Mouse (Mus musculus) intestine, embryonic 15.5 days (tissue): ENCODE measurements around the gene Gm20388. TPM values are rescaled to one million over a fixed set of nuclear protein-coding genes. Genes with fewer than 3 reads are reported as not detected.

Source experiments
- ATAC-seq: fragments of 200-750 bp; cut with Nextera tagmentation; 2 replicates; pipeline ENCODE4 v1.8.0; 2017; ENCODE audit warnings: moderate TSS enrichment, moderate library complexity
- H3K27ac ChIP-seq: fragments of 300-500 bp; sonication (generic); 2 replicates; pipeline ENCODE4 v1.5.1; 2015; ENCODE audit warnings: mild to moderate bottlenecking, inconsistent platforms
- H3K27me3 ChIP-seq: fragments of 300-500 bp; sonication (generic); replicated peaks from 2 replicates; pipeline ENCODE4 v1.6.1; 2015; ENCODE audit warnings: inconsistent platforms
- H3K36me3 ChIP-seq: fragments of 300-500 bp; sonication (generic); 2 replicates; pipeline ENCODE4 v1.6.1; 2015; ENCODE audit warnings: inconsistent platforms
- H3K4me1 ChIP-seq: fragments of 300-500 bp; sonication (generic); replicated peaks from 2 replicates; pipeline ENCODE4 v1.6.1; 2015; ENCODE audit warnings: inconsistent platforms
- H3K4me2 ChIP-seq: fragments of 300-500 bp; sonication (generic); replicated peaks from 2 replicates; pipeline ENCODE4 v1.6.1; 2015; ENCODE audit warnings: mild to moderate bottlenecking, inconsistent platforms
- H3K4me3 ChIP-seq: fragments of 300-500 bp; sonication (generic); replicated peaks from 2 replicates; pipeline ENCODE4 v1.5.1; 2015; ENCODE audit warnings: inconsistent platforms
- H3K9ac ChIP-seq: fragments of 300-500 bp; sonication (generic); 2 replicates; pipeline ENCODE4 v1.6.1; 2015; ENCODE audit warnings: inconsistent platforms
- H3K9me3 ChIP-seq: fragments of 300-500 bp; sonication (generic); 2 replicates; pipeline ENCODE4 v1.6.1; 2016; ENCODE audit warnings: inconsistent platforms
- WGBS: fragments of 180-500 bp; shearing (Covaris S2); methylation state at CpG from one replicate; pipeline ENCODE4 v1.1.7; 2015; 5-methylcytosine and 5-hydroxymethylcytosine counted together
- polyA plus RNA-seq: library from polyadenylated mRNA; unstranded; fragments of >200 nt; fragmentation: Nextera tagmentation; extraction: Ambion mirVana; gene quantifications from 2 replicates; pipeline ENCODE4 v1.2.1, GENCODE M21; 2015

Gm20388 gene
- polyA plus RNA-seq, 1 experiment from 2014 or later: not detected

- WGBS: 61% methylated on average over 4 of the region's 4 CpGs
- ATAC-seq: no peak
- H3K27ac ChIP-seq: no peak overlapping the region
- H3K9me3 ChIP-seq: no peaks in the 10 kb centered on the region
- peaks cover 2% of the 10 kb centered on the region; the same call in 1 of the 2 replicates for H3K36me3 ChIP-seq
- peak overlapping the region; percentile 83 for H3K4me2 ChIP-seq
- H3K9ac ChIP-seq: no peak overlapping the region
- H3K27me3 ChIP-seq: no peaks in the 10 kb centered on the region
- peaks cover 18% of the 10 kb centered on the region for H3K4me1 ChIP-seq
- peak overlapping the region; percentile 60; the same call in 1 of the 2 replicates for H3K4me3 ChIP-seq
Measured at GRCm38 (mm10) chr8:122610209-122610608, 2699.6 kb downstream of the Gm20388 start.

- H3K4me1 ChIP-seq: peaks cover 20% of the 10 kb centered on the region
- H3K9ac ChIP-seq: peak overlapping the region; percentile 65
- no peaks in the 10 kb centered on the region for H3K27me3 ChIP-seq
- H3K4me2 ChIP-seq: peak overlapping the region; percentile 83
- H3K27ac ChIP-seq: peak overlapping the region; percentile 58; the same call in 1 of the 2 replicates
- no peaks in the 10 kb centered on the region for H3K9me3 ChIP-seq
- ATAC-seq: peak; percentile 3
- peak overlapping the region; percentile 60 for H3K4me3 ChIP-seq
- H3K36me3 ChIP-seq: peaks cover 2% of the 10 kb centered on the region; the same call in 1 of the 2 replicates
- 5% methylated on average over 20 of the region's 20 CpGs for WGBS
Measured at GRCm38 (mm10) chr8:122610612-122611277, 2700.1 kb downstream of the Gm20388 start.

GRCm38 (mm10) chr8:122611295-122612133 lies 2700.9 kb downstream of the Gm20388 start, which contains the start of the genes Galns and Trappc2l:
Gene Galns (minus strand): TSS chr8:122611463.
Gene Trappc2l (plus strand): TSS chr8:122611640.
- WGBS: under 1% methylated on average over 47 of the region's 57 CpGs
- Histone ChIP-seq H3K4me3 (peak within 1 kb of the TSS; percentile 60), H3K4me2 (peak within 1 kb of the TSS; percentile 83), H3K36me3 (peaks cover 2% of the 10 kb centered on the region; the same call in 1 of the 2 replicates), H3K9ac (peak within 1 kb of the TSS; percentile 72), H3K27me3 (no peaks in the 10 kb centered on the region), H3K27ac (peak within 1 kb of the TSS; percentile 86), H3K9me3 (no peaks in the 10 kb centered on the region), H3K4me1 (peaks cover 21% of the 10 kb centered on the region)
- ATAC-seq: peak; percentile 98

GRCm38 (mm10) chr8:122616181-122616905 lies 2705.7 kb downstream of the Gm20388 start:
- Histone ChIP-seq H3K4me2 (no peak overlapping the region), H3K36me3 (peaks cover 2% of the 10 kb centered on the region; the same call in 1 of the 2 replicates), H3K4me1 (peaks cover 18% of the 10 kb centered on the region), H3K4me3 (no peak overlapping the region), H3K9ac (no peak overlapping the region), H3K27ac (peak overlapping the region; percentile 33; the same call in 1 of the 2 replicates), H3K9me3 (no peaks in the 10 kb centered on the region), H3K27me3 (no peaks in the 10 kb centered on the region)
- no peak for ATAC-seq
- WGBS: 66% methylated on average over 9 of the region's 9 CpGs

GRCm38 (mm10) chr8:122617947-122618546 lies 2707.4 kb downstream of the Gm20388 start:
- Histone ChIP-seq H3K4me2 (peak overlapping the region; percentile 36; the same call in 1 of the 2 replicates), H3K9me3 (no peaks in the 10 kb centered on the region), H3K36me3 (peaks cover 2% of the 10 kb centered on the region; the same call in 1 of the 2 replicates), H3K27me3 (no peaks in the 10 kb centered on the region), H3K27ac (no peak overlapping the region), H3K4me1 (peaks cover 12% of the 10 kb centered on the region), H3K4me3 (no peak overlapping the region), H3K9ac (no peak overlapping the region)
- peak; percentile 18; the same call in 1 of the 2 replicates for ATAC-seq
- WGBS: 26% methylated on average over 5 of the region's 7 CpGs

GRCm38 (mm10) chr8:122618660-122619378 lies 2708.2 kb downstream of the Gm20388 start:
- Histone ChIP-seq H3K9me3 (no peaks in the 10 kb centered on the region), H3K27me3 (no peaks in the 10 kb centered on the region), H3K4me3 (no peak overlapping the region), H3K36me3 (no peaks in the 10 kb centered on the region), H3K4me1 (peaks cover 12% of the 10 kb centered on the region; the same call in 1 of the 2 replicates), H3K27ac (no peak overlapping the region), H3K9ac (no peak overlapping the region), H3K4me2 (no peak overlapping the region)
- WGBS: 81% methylated on average over 6 of the region's 6 CpGs
- no peak for ATAC-seq

GRCm38 (mm10) chr8:122620446-122620845 lies 2709.8 kb downstream of the Gm20388 start:
- Histone ChIP-seq H3K36me3 (no peaks in the 10 kb centered on the region), H3K9me3 (no peaks in the 10 kb centered on the region), H3K27ac (no peak overlapping the region), H3K4me3 (no peak overlapping the region), H3K4me2 (no peak overlapping the region), H3K27me3 (no peaks in the 10 kb centered on the region), H3K9ac (no peak overlapping the region), H3K4me1 (peaks cover 16% of the 10 kb centered on the region; the same call in 1 of the 2 replicates)
- 27% methylated on average over 5 of the region's 5 CpGs for WGBS
- ATAC-seq: no peak

GRCm38 (mm10) chr8:122622727-122623126 lies 2712.1 kb downstream of the Gm20388 start, which contains the start of gene Pabpn1l:
Gene Pabpn1l (minus strand): TSS chr8:122622739.
- Histone ChIP-seq H3K4me3 (no peak within 1 kb of the TSS), H3K9ac (no peak within 1 kb of the TSS), H3K27ac (no peak within 1 kb of the TSS), H3K36me3 (no peaks in the 10 kb centered on the region), H3K4me2 (no peak within 1 kb of the TSS), H3K27me3 (no peaks in the 10 kb centered on the region), H3K9me3 (no peaks in the 10 kb centered on the region), H3K4me1 (peaks cover 17% of the 10 kb centered on the region; the same call in 1 of the 2 replicates)
- WGBS: 58% methylated on average over 6 of the region's 6 CpGs
- no peak for ATAC-seq

- Histone ChIP-seq H3K9ac (no peak overlapping the region), H3K4me2 (no peak overlapping the region)
- WGBS: 89% methylated on average over 17 of the region's 17 CpGs
Measured at GRCm38 (mm10) chr8:122623844-122624642, 2713.4 kb downstream of the Gm20388 start.

GRCm38 (mm10) chr8:122624653-122625052 lies 2714.0 kb downstream of the Gm20388 start:
- Histone ChIP-seq H3K27me3 (no peaks in the 10 kb centered on the region), H3K36me3 (no peaks in the 10 kb centered on the region), H3K4me1 (0 out of 2 replicates have a peak, but pooled peaks cover 14% of the 10 kb centered on the region), H3K4me2 (no peak overlapping the region), H3K9me3 (no peaks in the 10 kb centered on the region), H3K4me3 (no peak overlapping the region), H3K9ac (no peak overlapping the region), H3K27ac (no peak overlapping the region)
- no peak for ATAC-seq
- 74% methylated on average over 5 of the region's 5 CpGs for WGBS

More at GRCm38 (mm10) chr8:122623844-122624642, 2713.4 kb downstream of the Gm20388 start:
- Histone ChIP-seq H3K9me3 (no peaks in the 10 kb centered on the region), H3K27ac (no peak overlapping the region), H3K4me3 (no peak overlapping the region), H3K27me3 (no peaks in the 10 kb centered on the region), H3K36me3 (no peaks in the 10 kb centered on the region), H3K4me1 (0 out of 2 replicates have a peak, but pooled peaks cover 14% of the 10 kb centered on the region)
- ATAC-seq: no peak
